Mouse (Mus musculus) neural tube, embryonic 10.5 days (tissue): ENCODE measurements at regions not wholly inside any gene's neighbourhood (a gene's known extent, or its start where the extent isn't known, plus 50 kb on each side); places are given as distances from the start of the nearest gene placed in this dataset.

Source experiments
- DNase-seq: peaks from one replicate; pipeline ENCODE4 v3.0.0-alpha.2; 2017; ENCODE audit warnings: low spot score; ENCODE audit errors: extremely low spot score

GRCm38 (mm10) chr10:8951236-8951825 is 65.5 kb upstream of the Sash1 start:
- no peak for DNase-seq

- DNase-seq: no peak
Observed at GRCm38 (mm10) chr10:8948227-8948626, 62.4 kb upstream of the Sash1 start.

GRCm38 (mm10) chr10:8945195-8945751 is 59.4 kb upstream of the Sash1 start:
- peak; percentile 37 for DNase-seq

- no peak for DNase-seq
Observed at GRCm38 (mm10) chr10:8944586-8944985, 58.7 kb upstream of the Sash1 start.

GRCm38 (mm10) chr10:8943698-8944097 is 57.8 kb upstream of the Sash1 start:
- no peak for DNase-seq

- DNase-seq: no peak
Observed at GRCm38 (mm10) chr10:8942967-8943471, 57.1 kb upstream of the Sash1 start.

GRCm38 (mm10) chr10:8936369-8936768 is 50.5 kb upstream of the Sash1 start:
- no peak for DNase-seq
